Mouse (Mus musculus): ENCODE data around the gene Mxra8. TPM values are rescaled to one million over a fixed set of nuclear protein-coding genes. Genes with fewer than 3 reads are reported as not detected.
A peak's percentile ranks its signal among the peaks of the same experiment; 100 is the strongest.

The Mxra8 gene
- polyA plus RNA-seq (2016; fragmentation: Nextera tagmentation; extraction: Ambion mirVana), result 37.6 and 39.4 TPM in 2 replicates

DNA sequence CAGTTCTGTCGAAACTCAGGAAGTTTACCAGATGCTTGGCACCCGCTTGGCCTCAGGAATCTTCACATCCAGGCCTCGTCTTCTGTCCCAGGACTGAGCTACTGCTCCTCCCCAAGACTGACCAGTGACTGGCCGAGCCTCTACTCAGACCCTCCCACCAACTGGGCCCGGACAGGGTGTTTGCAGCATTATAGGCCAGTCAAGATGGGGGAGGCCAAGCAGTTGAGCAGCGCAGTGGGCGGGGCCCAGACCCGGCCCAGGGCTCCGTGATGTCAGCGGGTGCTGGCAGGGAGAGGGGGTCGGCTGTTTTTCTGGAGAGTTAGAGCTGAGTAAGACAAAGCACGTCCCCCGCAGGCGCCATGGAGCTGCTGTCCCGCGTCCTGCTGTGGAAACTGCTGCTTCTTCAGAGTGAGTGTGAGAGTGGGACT lies at the start of gene Mxra8:
Mxra8 (plus strand) TSS at position 198 of the 428 bp plus-strand sequence.
- peaks cover 30% of the 10 kb centered on the region for H3K27me3 ChIP-seq (ENCODE audit: poor library complexity, severe bottlenecking)
- DNase-seq (ENCODE audit: extremely low spot score, low spot score), result peak; percentile 83
- H3K4me1 ChIP-seq, result peaks cover 42% of the 10 kb centered on the region
- H3K4me3 ChIP-seq, result peak within 1 kb of the TSS; percentile 56
- H3K27ac ChIP-seq, result peak within 1 kb of the TSS; percentile 85
- H3K9me3 ChIP-seq, result no peaks in the 10 kb centered on the region; the same call in 1 of the 2 replicates
- peaks cover 24% of the 10 kb centered on the region for H3K36me3 ChIP-seq (replicated peaks)
- WGBS, result under 1% methylated on average over 16 of the region's 16 CpGs

DNA sequence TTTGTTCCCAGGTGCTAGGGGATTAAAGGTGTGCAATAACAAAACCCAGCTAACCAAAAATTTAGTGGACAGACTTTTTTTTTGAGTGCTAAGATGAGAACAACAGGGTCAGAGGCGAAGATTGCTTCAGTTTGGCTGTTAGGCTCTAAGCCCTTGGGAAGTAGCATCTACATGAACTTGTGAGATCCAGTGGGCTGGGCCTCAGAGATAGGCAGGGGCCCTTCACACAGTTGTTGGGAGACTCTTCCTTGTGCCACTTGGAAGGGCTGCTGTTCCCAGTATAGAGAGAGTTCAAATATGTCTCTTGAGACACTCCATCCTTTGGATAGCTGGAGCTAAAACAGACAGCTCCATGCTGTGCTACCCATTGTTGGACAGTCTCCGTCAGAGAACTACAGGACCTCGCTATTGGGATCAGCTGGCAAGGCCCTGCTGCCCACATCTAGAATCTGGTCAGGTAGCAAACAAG lies 49.4 kb upstream of the Mxra8 start, which contains the start of gene Ankrd65:
Ankrd65 (plus strand) TSS at position 419 of the 469 bp plus-strand sequence.
- H3K9me3 ChIP-seq, result no peaks in the 10 kb centered on the region
- peaks cover 4% of the 10 kb centered on the region for H3K4me1 ChIP-seq
- H3K27ac ChIP-seq, result no peak within 1 kb of the TSS
- H3K27me3 ChIP-seq (ENCODE audit: poor library complexity, severe bottlenecking), result peaks cover 16% of the 10 kb centered on the region
- no peaks in the 10 kb centered on the region for H3K36me3 ChIP-seq (replicated peaks)
- DNase-seq (ENCODE audit: extremely low spot score, low spot score), result no peak
- 83% methylated on average over 3 of the region's 3 CpGs for WGBS
- no peak within 1 kb of the TSS for H3K4me3 ChIP-seq

DNA sequence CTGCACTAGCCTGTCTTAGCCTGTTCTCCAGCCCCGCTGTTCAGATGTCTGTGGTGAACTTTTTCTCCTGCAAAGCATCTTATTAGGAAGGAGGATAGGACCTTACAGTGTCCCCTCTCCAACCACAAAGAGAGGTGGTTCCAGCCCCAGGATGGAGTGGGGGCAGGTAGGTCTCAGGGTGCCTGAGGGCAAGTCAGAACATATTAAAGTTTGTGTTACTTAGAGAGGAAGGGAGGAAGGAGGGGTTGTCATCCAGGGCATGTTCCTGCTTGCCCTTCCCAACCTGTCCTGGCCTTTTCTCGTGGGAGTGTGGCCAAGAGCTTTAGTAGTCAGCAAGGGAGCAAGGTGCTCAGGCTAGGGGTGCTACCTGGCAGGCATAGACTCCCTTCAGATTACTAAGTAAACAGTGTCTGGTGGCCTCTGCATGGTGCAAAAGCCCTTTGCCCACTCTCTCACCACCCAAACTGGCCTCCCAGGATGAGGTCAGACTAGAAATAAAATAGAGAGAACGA lies 48.8 kb upstream of the Mxra8 start:
- Histone ChIP-seq H3K27me3 (ENCODE audit: poor library complexity, severe bottlenecking) (peaks cover 10% of the 10 kb centered on the region; the same call in 1 of the 2 replicates), H3K27ac (no peak overlapping the region), H3K4me3 (no peak overlapping the region), H3K36me3 (replicated peaks) (no peaks in the 10 kb centered on the region), H3K9me3 (no peaks in the 10 kb centered on the region), H3K4me1 (no peaks in the 10 kb centered on the region)
- no peak for DNase-seq (ENCODE audit: extremely low spot score, low spot score)
- 71% methylated on average over 3 of the region's 3 CpGs for WGBS

DNA sequence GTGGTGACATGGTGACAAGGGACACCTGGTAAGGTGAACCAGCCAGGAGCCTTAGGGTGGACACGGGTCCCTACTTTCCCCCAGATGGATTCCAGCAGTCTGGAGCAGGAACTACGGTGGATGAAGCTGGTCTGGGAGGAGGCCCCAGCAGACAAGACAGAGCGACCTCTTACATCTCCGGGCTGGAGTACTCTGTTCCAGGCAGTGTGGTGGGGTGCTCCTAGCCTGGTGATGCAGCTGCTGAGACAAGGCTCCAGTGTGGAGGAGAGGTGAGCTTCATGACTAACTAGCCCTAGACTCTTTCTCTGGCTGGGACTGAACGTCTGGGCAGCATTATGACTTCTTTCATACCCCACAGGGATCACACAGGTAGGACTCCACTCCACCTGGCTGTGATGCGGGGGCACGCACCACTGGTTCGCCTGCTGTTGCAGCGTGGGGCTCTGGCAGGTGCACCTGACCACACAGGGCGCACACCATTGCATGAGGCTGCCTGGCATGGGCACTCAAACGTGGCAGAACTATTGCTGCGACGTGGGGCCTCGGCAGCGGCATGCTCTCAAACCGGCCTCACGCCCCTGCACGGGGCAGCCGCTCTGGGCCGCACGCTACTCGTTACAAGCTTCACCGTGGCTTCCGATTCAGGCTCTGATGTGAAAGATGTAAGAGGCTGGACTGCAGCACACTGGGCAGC lies 48.1 kb upstream of the Mxra8 start:
- Histone ChIP-seq H3K4me3 (no peak overlapping the region), H3K4me1 (no peaks in the 10 kb centered on the region), H3K36me3 (replicated peaks) (no peaks in the 10 kb centered on the region), H3K27ac (no peak overlapping the region), H3K27me3 (ENCODE audit: poor library complexity, severe bottlenecking) (0 out of 2 replicates have a peak, but pooled peaks cover 7% of the 10 kb centered on the region), H3K9me3 (no peaks in the 10 kb centered on the region)
- 77% methylated on average over 24 of the region's 24 CpGs for WGBS
- DNase-seq (ENCODE audit: extremely low spot score, low spot score), result no peak

DNA sequence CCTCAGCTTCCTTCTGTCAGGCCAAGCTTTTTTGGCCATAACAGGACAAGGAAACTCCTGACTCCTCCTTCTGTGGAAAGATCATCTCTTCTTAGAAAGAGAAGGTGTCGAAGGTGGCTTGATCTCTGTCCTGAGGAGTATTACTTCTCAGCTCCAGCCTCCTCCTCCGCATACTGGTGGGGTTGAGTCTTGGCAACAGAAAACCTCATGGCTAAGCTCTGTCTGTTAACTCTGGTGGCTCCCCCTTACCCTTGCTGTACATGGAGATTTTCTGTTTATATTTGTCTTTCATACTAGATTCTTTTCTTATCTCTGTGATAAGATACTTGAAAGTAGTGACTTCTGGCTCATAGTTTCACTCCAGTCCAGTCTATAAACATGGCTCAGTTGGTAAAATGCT lies 45.8 kb upstream of the Mxra8 start:
- Histone ChIP-seq H3K4me1 (no peaks in the 10 kb centered on the region), H3K4me3 (no peak overlapping the region), H3K27me3 (ENCODE audit: poor library complexity, severe bottlenecking) (0 out of 2 replicates have a peak, but pooled peaks cover 7% of the 10 kb centered on the region), H3K9me3 (no peaks in the 10 kb centered on the region), H3K36me3 (replicated peaks) (no peaks in the 10 kb centered on the region), H3K27ac (no peak overlapping the region)
- 85% methylated on average over 2 of the region's 2 CpGs for WGBS
- DNase-seq (ENCODE audit: extremely low spot score, low spot score), result no peak

DNA sequence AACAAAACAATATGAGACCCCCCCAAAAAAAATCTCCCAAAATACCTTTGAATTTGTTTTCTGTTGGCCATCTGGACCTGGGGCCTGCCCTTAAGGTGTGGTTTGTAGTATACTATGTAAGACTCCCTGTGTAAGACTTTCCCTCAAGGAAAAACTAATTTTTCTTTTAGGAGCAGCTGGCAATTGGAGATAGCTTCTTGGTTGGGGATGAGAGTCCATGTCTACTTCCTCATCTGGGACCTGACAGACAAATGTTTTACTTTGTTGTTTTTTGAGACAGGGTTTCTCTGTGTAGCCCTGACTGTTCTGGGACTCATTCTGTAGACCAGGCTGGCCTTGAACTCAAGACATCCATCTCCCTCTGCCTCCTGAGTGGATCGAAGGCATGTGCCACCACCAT lies 37.4 kb upstream of the Mxra8 start:
- no peak overlapping the region for H3K27ac ChIP-seq
- H3K4me3 ChIP-seq, result peak overlapping the region; percentile 75; the same call in 1 of the 2 replicates
- H3K4me1 ChIP-seq, result peaks cover 23% of the 10 kb centered on the region
- no peaks in the 10 kb centered on the region for H3K9me3 ChIP-seq
- H3K27me3 ChIP-seq (ENCODE audit: poor library complexity, severe bottlenecking), result no peaks in the 10 kb centered on the region
- DNase-seq (ENCODE audit: extremely low spot score, low spot score), result no peak
- peaks cover 23% of the 10 kb centered on the region for H3K36me3 ChIP-seq (replicated peaks)
- 100% methylated on average over 1 of the region's 1 CpGs for WGBS

DNA sequence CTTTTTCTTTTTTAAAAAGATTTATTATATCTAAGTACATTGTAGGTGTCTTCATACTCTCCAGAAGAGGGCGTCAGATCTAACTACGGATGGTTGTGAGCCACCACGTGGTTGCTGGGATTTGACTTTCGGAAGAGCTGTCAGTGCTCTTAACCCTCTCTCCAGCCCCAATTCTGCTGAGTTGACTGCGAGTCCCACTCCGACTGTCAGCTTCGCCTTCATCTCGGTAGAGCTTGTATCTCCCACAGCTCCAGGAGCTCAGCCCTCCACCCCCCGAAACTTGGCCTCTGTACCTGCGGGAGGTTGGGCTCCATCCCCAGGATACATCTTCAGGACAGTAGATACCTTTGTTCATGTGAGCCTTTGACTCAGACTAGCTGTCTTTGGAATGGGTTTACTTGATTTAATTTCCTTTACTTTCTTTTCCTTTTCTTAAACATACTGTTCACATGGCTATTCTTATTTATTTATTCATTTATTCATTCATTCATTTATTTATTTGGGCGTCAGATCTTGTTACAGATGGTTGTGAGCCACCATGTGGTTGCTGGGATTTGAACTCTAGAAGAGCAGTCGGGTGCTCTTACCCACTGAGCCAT lies 36.6 kb upstream of the Mxra8 start, which contains the start of gene Mrpl20:
Mrpl20 (plus strand) TSS at position 138 of the 599 bp plus-strand sequence.
- 9% methylated on average over 12 of the region's 12 CpGs for WGBS
- Histone ChIP-seq H3K36me3 (replicated peaks) (peaks cover 31% of the 10 kb centered on the region), H3K27ac (peak within 1 kb of the TSS; percentile 85), H3K27me3 (ENCODE audit: poor library complexity, severe bottlenecking) (no peaks in the 10 kb centered on the region), H3K9me3 (no peaks in the 10 kb centered on the region), H3K4me1 (peaks cover 23% of the 10 kb centered on the region), H3K4me3 (peak within 1 kb of the TSS; percentile 75)
- DNase-seq (ENCODE audit: extremely low spot score, low spot score), result no peak

DNA sequence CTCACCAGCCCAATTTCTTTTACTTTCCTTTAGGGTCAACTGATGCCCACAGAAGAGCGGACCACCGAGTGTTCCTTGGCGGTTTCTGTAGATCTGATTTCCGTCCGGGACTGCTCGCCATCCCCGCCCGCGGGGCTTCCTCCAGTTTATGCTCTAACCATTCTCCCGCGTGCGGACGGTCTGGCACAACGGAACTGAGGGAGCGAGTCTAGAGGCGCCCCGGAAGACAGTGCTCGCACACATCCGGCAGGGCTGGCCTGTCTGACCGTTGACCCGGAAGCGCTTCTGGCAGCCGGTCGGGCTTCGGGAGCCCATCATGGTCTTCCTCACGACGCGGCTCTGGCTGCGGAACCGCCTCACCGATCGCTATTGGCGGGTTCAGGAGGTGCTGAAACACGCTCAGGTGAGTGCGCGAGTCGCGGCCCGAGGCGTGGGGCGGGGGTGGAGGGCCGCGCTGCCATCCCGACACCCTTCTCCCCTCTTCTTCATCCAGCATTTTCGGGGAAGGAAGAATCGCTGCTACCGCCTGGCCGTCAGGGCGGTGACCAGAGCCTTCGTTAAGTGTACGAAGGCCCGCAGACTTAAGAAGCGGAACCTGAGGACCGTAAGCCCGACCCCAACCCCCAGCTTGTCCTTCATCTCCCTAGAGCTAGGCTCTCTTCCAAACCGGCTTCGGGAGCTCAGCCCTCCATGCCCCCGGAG lies 36.0 kb upstream of the Mxra8 start:
- Histone ChIP-seq H3K4me3 (peak overlapping the region; percentile 75), H3K4me1 (peaks cover 23% of the 10 kb centered on the region), H3K27me3 (ENCODE audit: poor library complexity, severe bottlenecking) (no peaks in the 10 kb centered on the region), H3K9me3 (no peaks in the 10 kb centered on the region), H3K27ac (peak overlapping the region; percentile 85), H3K36me3 (replicated peaks) (peaks cover 37% of the 10 kb centered on the region)
- DNase-seq (ENCODE audit: extremely low spot score, low spot score), result peak; percentile 97
- 0% methylated on average over 58 of the region's 58 CpGs for WGBS

DNA sequence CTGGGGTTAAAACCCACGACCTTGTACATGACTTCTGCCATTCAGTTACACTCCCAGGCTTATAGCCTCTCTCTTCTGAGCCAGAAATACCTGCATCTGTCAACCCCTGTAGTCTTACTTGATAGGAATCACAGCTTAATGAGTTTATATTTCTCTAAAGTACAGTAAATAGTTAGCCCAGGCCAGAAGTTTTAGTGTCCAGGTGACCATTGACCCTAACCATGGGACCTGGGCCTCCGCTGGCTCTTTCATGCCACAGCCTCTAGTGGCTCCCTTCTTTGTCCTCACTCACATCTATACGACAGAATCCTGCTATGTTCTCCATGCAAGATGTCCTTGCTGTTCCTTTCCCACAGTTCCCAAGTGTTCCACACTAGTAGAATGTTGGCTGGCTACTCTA lies 31.6 kb upstream of the Mxra8 start:
- Histone ChIP-seq H3K27ac (no peak overlapping the region), H3K4me1 (peaks cover 29% of the 10 kb centered on the region), H3K36me3 (replicated peaks) (peaks cover 65% of the 10 kb centered on the region), H3K4me3 (no peak overlapping the region), H3K27me3 (ENCODE audit: poor library complexity, severe bottlenecking) (no peaks in the 10 kb centered on the region), H3K9me3 (no peaks in the 10 kb centered on the region)
- DNase-seq (ENCODE audit: extremely low spot score, low spot score), result no peak
- 95% methylated on average over 3 of the region's 3 CpGs for WGBS

DNA sequence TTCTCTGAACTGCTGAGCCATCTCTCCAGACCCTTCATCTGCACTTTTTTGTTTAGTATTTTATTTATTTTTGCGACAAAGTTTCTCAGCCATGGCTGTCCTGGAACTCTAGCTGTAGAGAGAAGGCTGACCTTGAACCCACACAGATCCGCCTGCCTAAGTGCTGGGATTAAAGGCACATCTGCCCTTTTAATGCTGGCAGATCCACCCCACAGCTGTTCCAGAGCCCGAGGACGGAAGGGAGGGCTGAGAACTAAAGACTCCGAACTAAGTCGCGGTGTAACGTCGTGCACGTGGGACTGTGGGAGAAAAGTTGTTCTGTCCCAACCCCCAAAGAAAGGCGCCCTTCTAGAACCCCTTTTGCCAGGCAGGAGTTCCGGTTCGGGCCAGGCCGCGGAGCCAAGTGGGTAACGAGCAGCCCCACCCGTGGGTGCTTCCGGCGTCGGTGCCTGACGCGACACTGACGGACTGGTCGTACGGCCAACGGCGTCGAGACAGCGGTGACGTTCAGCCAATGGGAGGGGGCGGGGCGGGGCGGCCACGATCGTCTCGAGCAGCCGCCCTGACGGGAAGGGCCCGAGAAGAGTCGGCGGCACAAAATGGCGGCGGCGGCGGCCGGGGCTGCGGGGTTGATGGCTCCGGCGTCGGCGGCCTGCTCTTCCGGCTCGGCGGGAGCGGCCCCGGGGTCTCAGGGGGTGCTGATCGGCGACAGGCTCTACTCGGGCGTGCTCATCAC lies 27.4 kb upstream of the Mxra8 start, which contains the start of gene Ccnl2:
Ccnl2 (plus strand) TSS at position 561 of the 736 bp plus-strand sequence.
- DNase-seq (ENCODE audit: extremely low spot score, low spot score), result peak; percentile 95
- Histone ChIP-seq H3K4me1 (peaks cover 28% of the 10 kb centered on the region), H3K9me3 (no peaks in the 10 kb centered on the region), H3K27ac (peak within 1 kb of the TSS; percentile 98), H3K36me3 (replicated peaks) (peaks cover 80% of the 10 kb centered on the region), H3K4me3 (peak within 1 kb of the TSS; percentile 100), H3K27me3 (ENCODE audit: poor library complexity, severe bottlenecking) (no peaks in the 10 kb centered on the region)
- WGBS, result under 1% methylated on average over 60 of the region's 60 CpGs

DNA sequence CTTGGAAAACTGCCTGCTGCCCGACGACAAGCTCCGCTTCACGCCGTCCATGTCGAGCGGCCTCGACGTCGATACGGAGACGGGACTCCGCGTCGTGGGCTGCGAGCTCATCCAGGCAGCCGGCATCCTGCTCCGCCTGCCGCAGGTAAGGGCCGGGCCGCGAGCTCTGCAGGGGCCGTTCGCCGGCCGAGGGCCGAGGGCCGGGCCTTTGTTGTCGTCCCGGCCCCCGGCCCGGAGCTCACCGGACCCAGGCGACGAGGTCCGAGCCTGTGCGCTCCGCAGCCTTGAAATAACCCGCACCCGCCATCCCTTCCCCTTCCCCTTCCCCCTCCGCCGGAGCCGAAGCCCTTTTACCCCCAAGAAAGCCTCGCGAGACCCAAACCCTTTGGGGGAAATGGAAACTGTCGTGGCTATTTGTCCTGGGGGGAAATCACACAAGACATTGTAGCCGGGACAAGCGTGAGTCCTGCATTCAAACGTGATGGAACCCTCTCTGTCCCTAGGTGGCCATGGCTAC lies 26.8 kb upstream of the Mxra8 start:
- Histone ChIP-seq H3K9me3 (no peaks in the 10 kb centered on the region), H3K27me3 (ENCODE audit: poor library complexity, severe bottlenecking) (no peaks in the 10 kb centered on the region), H3K4me1 (peaks cover 28% of the 10 kb centered on the region), H3K36me3 (replicated peaks) (peaks cover 80% of the 10 kb centered on the region), H3K27ac (peak overlapping the region; percentile 98), H3K4me3 (peak overlapping the region; percentile 100)
- DNase-seq (ENCODE audit: extremely low spot score, low spot score), result peak; percentile 34
- WGBS, result under 1% methylated on average over 49 of the region's 49 CpGs

DNA sequence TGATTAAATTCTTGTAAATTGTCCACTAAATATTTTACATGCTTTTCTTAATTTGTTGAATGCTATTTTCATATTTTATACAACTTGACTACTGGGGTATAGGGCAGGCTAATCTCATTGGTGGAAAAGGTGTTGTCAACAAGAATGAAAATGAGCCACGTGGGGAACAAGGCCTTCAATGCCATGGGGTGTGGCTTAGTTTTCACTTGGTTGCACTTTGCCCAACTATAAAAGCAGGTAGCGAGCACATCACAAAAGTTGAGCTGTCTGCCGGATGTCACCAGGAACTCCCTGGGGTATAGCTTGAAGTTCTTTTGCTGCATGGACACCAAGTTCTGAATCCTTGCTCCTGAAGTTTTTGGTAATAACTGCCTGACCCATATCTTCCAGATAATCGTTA lies 21.9 kb upstream of the Mxra8 start:
- no peaks in the 10 kb centered on the region for H3K9me3 ChIP-seq
- peaks cover 17% of the 10 kb centered on the region for H3K4me1 ChIP-seq
- H3K36me3 ChIP-seq (replicated peaks), result peaks cover 93% of the 10 kb centered on the region
- 89% methylated on average over 4 of the region's 4 CpGs for WGBS
- H3K27me3 ChIP-seq (ENCODE audit: poor library complexity, severe bottlenecking), result no peaks in the 10 kb centered on the region
- H3K27ac ChIP-seq, result no peak overlapping the region
- DNase-seq (ENCODE audit: extremely low spot score, low spot score), result no peak
- H3K4me3 ChIP-seq, result no peak overlapping the region

Data from forebrain, embryonic 10.5 days (tissue).